Mouse (Mus musculus) gonadal fat pad, adult 2 months (tissue): Measurements from ENCODE around the gene Tmed5. TPM values are rescaled to one million over a fixed set of nuclear protein-coding genes. Genes with fewer than 3 reads are reported as not detected.

ENCODE experiments used
- polyA plus RNA-seq: library from polyadenylated mRNA; depleted of rRNA; stranded (reverse); fragments of >200 nt; gene quantifications from 2 replicates; pipeline ENCODE4 v1.2.3, GENCODE M21; 2012; rRNA removed

The Tmed5 gene
- polyA plus RNA-seq, 1 experiment = 95.3 TPM

Other genes with a start within 250 kb of the Tmed5 start
- 25.6 and 26.3 TPM in 2 replicates for gene Rpl5, start 232.1 kb downstream of the Tmed5 start, polyA plus RNA-seq
- 4.1 and 5.4 TPM in 2 replicates for gene Fam69a, start 145.5 kb downstream of the Tmed5 start, polyA plus RNA-seq
- 11.3 and 12.7 TPM in 2 replicates for gene Mtf2, start 66.9 kb downstream of the Tmed5 start, polyA plus RNA-seq
- 0.05 and 0.22 TPM in 2 replicates for gene Ccdc18, start 255 bp upstream of the Tmed5 start, polyA plus RNA-seq
- gene Dr1, start 136.3 kb upstream of the Tmed5 start, polyA plus RNA-seq = 11.8 and 12.3 TPM in 2 replicates
- gene Pigg, start 180.0 kb upstream of the Tmed5 start, polyA plus RNA-seq = 14.1 and 14.7 TPM in 2 replicates
- gene Gm42517, start 235.3 kb upstream of the Tmed5 start, polyA plus RNA-seq = 2.6 and 4.3 TPM in 2 replicates